Mouse (Mus musculus): ENCODE data around the gene Olfr957. TPM values are rescaled to one million over a fixed set of nuclear protein-coding genes. Genes with fewer than 3 reads are reported as not detected.

Gene Olfr957
- not detected in 2 replicates for polyA plus RNA-seq (2015; fragmentation: Nextera tagmentation; extraction: Ambion mirVana)

DNA sequence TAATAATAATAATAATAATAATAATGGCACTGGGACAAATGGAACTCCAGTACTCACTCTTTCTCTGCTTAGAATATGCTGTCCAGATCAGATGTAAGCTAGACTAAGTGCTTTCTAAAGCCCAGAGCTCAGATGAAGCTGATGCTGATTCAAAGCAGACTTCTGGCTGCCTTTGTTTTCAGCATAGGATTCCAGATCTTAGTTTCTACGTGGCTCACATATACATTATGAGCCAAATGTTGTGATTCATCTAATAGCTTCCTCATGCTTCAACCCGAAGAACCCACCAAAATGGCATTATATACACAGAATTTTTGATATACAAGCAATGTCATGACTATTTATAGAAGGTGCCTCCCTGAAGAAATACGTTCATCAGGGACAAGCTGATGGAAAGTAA, at the start of gene Olfr957:
Gene Olfr957 (minus strand): TSS at position 279 of the 400 bp plus-strand sequence.
- H3K9ac ChIP-seq (replicated peaks), result no peak within 1 kb of the TSS
- 56% methylated on average over 3 of the region's 3 CpGs for WGBS (ENCODE audit: insufficient replicate concordance)
- no peak within 1 kb of the TSS for H3K27ac ChIP-seq (ENCODE audit: low read depth)
- H3K4me2 ChIP-seq (ENCODE audit: low read depth, low read length), result no peak within 1 kb of the TSS
- no peaks in the 10 kb centered on the region for H3K9me3 ChIP-seq (ENCODE audit: low read length)
- H3K4me1 ChIP-seq (ENCODE audit: insufficient read depth), result no peaks in the 10 kb centered on the region
- no peak for DNase-seq
- TF ChIP-seq CTCF (IDR thresholded peaks at IDR 0.05; ENCODE audit: low read depth), result no peak
- no peak for TF ChIP-seq EP300 (IDR thresholded peaks at IDR 0.05; ENCODE audit: low read depth)
- no peak within 1 kb of the TSS for H3K4me3 ChIP-seq (ENCODE audit: low read depth, low read length)
- no peaks in the 10 kb centered on the region for H3K27me3 ChIP-seq (ENCODE audit: insufficient read depth, low read length)
- no peak for ATAC-seq
- H3K36me3 ChIP-seq (replicated peaks; ENCODE audit: insufficient read depth, low read length), result no peaks in the 10 kb centered on the region

- TF ChIP-seq EP300 (IDR thresholded peaks at IDR 0.05; ENCODE audit: low read depth) (no peak), CTCF (IDR thresholded peaks at IDR 0.05; ENCODE audit: low read depth) (no peak)
- DNase-seq, result no peak
- Histone ChIP-seq H3K4me2 (ENCODE audit: low read depth, low read length) (no peak overlapping the region), H3K9me3 (ENCODE audit: low read length) (no peaks in the 10 kb centered on the region), H3K36me3 (replicated peaks; ENCODE audit: insufficient read depth, low read length) (no peaks in the 10 kb centered on the region), H3K4me1 (ENCODE audit: insufficient read depth) (no peaks in the 10 kb centered on the region), H3K27ac (ENCODE audit: low read depth) (no peak overlapping the region), H3K9ac (replicated peaks) (no peak overlapping the region), H3K27me3 (ENCODE audit: insufficient read depth, low read length) (no peaks in the 10 kb centered on the region), H3K4me3 (ENCODE audit: low read depth, low read length) (no peak overlapping the region)
- no peak for ATAC-seq
Measured at GRCm38 (mm10) chr9:39558349-39558647, 42.7 kb upstream of the Olfr957 start.

DNA sequence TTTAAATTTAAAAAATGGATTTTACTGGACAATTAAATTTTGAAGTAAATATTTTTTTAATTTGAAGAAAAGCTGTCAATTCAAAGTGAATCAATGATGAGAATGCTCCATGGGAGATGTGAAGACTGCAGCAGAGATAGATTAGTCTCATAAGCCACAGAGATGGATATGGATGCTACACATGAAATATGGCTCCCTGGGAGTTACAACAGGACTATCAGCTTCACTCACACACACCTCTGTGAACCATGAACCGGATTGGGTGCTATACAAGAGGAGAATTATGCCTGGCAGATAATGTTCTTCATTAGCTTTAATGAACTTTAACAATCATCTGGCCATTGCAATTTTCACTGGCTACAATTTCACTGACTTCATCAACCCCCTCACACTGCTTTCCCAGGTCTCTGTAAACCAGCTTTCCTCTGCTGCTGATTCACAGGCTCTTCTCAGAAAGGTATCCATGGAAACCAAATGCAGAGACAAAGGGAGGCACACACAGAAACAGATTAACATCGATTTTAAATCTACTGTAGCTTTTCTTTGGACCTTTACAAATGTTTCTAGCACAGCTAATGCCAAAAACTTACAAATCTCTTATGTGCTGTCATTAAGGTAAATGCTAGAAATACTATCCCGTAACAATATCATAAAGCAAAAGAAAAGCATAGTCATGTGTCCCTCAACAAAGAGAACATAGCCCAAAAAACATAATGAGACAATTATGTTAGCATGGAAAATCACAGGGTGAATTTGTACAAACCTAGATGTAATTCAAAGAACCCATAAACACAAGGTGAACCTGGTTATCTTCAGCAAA, 42.1 kb upstream of the Olfr957 start:
- Histone ChIP-seq H3K36me3 (replicated peaks; ENCODE audit: insufficient read depth, low read length) (no peaks in the 10 kb centered on the region), H3K27me3 (ENCODE audit: insufficient read depth, low read length) (no peaks in the 10 kb centered on the region), H3K9ac (replicated peaks) (no peak overlapping the region), H3K4me3 (ENCODE audit: low read depth, low read length) (no peak overlapping the region), H3K27ac (ENCODE audit: low read depth) (no peak overlapping the region), H3K4me1 (ENCODE audit: insufficient read depth) (no peaks in the 10 kb centered on the region), H3K9me3 (ENCODE audit: low read length) (no peaks in the 10 kb centered on the region), H3K4me2 (ENCODE audit: low read depth, low read length) (no peak overlapping the region)
- DNase-seq (no peak), ATAC-seq (no peak)
- WGBS (ENCODE audit: insufficient replicate concordance), result 51% methylated on average over 3 of the region's 3 CpGs
- no peak for TF ChIP-seq EP300 (IDR thresholded peaks at IDR 0.05; ENCODE audit: low read depth)

DNA sequence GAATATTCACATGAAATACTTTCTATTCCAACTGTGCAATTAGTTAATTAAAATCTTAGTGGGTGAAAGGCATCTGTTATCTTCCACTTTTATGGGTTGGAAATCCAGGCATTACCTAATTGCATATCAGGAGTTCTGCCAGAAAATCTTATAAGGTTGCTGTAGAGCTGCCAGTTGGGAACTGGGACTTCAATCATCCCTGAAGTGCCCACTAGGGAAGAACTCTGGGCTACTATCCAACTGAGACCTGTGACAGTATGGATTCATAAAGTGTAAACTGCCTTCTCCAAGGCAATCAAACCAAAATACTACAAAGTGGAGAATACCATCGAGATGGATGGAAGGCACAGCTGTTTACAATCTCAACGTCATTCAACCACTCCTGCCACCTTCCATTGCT, 38.3 kb upstream of the Olfr957 start, which contains the start of gene Olfr958:
Gene Olfr958 (minus strand): TSS at position 109 of the 400 bp plus-strand sequence.
- DNase-seq (no peak), ATAC-seq (no peak)
- no peaks in the 10 kb centered on the region for H3K4me1 ChIP-seq (ENCODE audit: insufficient read depth)
- H3K27me3 ChIP-seq (ENCODE audit: insufficient read depth, low read length), result no peaks in the 10 kb centered on the region
- no peak within 1 kb of the TSS for H3K9ac ChIP-seq (replicated peaks)
- 68% methylated on average over 2 of the region's 2 CpGs for WGBS (ENCODE audit: insufficient replicate concordance)
- TF ChIP-seq CTCF (IDR thresholded peaks at IDR 0.05; ENCODE audit: low read depth) (no peak), EP300 (IDR thresholded peaks at IDR 0.05; ENCODE audit: low read depth) (no peak)
- H3K9me3 ChIP-seq (ENCODE audit: low read length), result no peaks in the 10 kb centered on the region
- H3K27ac ChIP-seq (ENCODE audit: low read depth), result no peak within 1 kb of the TSS
- H3K4me2 ChIP-seq (ENCODE audit: low read depth, low read length), result no peak within 1 kb of the TSS
- no peaks in the 10 kb centered on the region for H3K36me3 ChIP-seq (replicated peaks; ENCODE audit: insufficient read depth, low read length)
- no peak within 1 kb of the TSS for H3K4me3 ChIP-seq (ENCODE audit: low read depth, low read length)

DNA sequence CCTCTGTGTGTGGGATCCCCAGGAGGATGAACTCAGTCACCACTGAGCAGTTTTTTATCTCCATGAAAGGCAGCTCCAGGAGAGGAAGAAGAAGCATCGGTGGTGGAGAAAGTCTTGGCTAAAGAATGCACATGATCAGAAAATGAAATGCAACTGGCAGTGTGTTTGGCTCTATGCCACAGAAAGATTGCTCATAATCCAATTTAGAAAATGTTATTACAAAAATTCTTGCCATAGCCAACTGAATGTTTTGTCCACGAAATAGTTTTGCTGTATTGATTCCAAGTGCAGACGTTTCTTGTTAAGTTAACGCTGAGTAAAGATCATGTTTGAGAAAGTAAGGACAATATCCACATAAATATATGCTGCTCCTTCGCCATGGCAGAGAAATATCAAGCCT, 35.2 kb upstream of the Olfr957 start:
- ATAC-seq, result no peak
- no peaks in the 10 kb centered on the region for H3K27me3 ChIP-seq (ENCODE audit: insufficient read depth, low read length)
- no peak for DNase-seq
- no peak overlapping the region for H3K27ac ChIP-seq (ENCODE audit: low read depth)
- WGBS (ENCODE audit: insufficient replicate concordance), result 77% methylated on average over 5 of the region's 5 CpGs
- no peaks in the 10 kb centered on the region for H3K9me3 ChIP-seq (ENCODE audit: low read length)
- H3K4me3 ChIP-seq (ENCODE audit: low read depth, low read length), result no peak overlapping the region
- H3K36me3 ChIP-seq (replicated peaks; ENCODE audit: insufficient read depth, low read length), result no peaks in the 10 kb centered on the region
- no peak overlapping the region for H3K9ac ChIP-seq (replicated peaks)
- TF ChIP-seq CTCF (IDR thresholded peaks at IDR 0.05; ENCODE audit: low read depth) (no peak), EP300 (IDR thresholded peaks at IDR 0.05; ENCODE audit: low read depth) (no peak)
- no peaks in the 10 kb centered on the region for H3K4me1 ChIP-seq (ENCODE audit: insufficient read depth)
- H3K4me2 ChIP-seq (ENCODE audit: low read depth, low read length), result no peak overlapping the region

DNA sequence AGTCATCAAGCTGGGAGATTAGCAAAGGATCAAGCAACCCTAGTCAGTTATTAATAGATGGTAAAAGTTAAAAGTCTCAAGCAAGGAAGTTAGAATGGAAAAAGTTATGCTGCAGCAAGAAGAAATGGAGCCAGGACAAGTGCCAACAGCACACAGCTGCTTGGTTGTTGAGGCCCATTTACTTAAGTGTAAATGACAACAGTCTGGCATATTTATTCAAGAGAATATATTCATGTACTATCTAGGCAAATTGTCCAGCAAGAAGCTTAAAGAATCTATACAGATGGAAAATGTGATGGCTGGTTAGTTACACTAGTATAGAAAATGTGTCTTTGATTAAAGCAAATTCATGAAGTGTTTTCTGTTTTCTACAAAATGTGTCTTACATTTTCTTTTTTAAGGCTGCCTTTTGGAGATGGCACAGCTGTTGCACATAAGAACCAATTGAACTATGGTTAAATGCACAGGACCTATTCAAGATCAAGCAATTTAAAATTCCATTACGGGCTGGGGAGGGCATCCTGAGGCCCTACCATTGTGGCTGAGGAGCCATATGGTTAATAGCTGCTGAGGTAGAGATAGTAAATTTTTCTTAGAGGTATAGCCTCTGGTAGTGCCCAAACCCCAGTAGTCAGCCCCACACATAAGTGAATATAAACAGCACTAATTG, 8.1 kb upstream of the Olfr957 start:
- 83% methylated on average over 1 of the region's 1 CpGs for WGBS (ENCODE audit: insufficient replicate concordance)
- no peak overlapping the region for H3K4me3 ChIP-seq (ENCODE audit: low read depth, low read length)
- H3K4me1 ChIP-seq (ENCODE audit: insufficient read depth), result no peaks in the 10 kb centered on the region
- no peaks in the 10 kb centered on the region for H3K9me3 ChIP-seq (ENCODE audit: low read length)
- DNase-seq (no peak), ATAC-seq (no peak)
- no peaks in the 10 kb centered on the region for H3K36me3 ChIP-seq (replicated peaks; ENCODE audit: insufficient read depth, low read length)
- H3K27ac ChIP-seq (ENCODE audit: low read depth), result no peak overlapping the region
- TF ChIP-seq CTCF (IDR thresholded peaks at IDR 0.05; ENCODE audit: low read depth), result no peak
- TF ChIP-seq EP300 (IDR thresholded peaks at IDR 0.05; ENCODE audit: low read depth), result no peak
- no peak overlapping the region for H3K4me2 ChIP-seq (ENCODE audit: low read depth, low read length)
- no peaks in the 10 kb centered on the region for H3K27me3 ChIP-seq (ENCODE audit: insufficient read depth, low read length)
- H3K9ac ChIP-seq (replicated peaks), result no peak overlapping the region

Data from liver, postnatal 0 days (tissue).